Comparison of ENCODE assay signal across 9 mouse cellular contexts in genomic region chr7:130807749-130808148, GRCm38 (mm10). TPM values are rescaled to one million over a fixed set of nuclear protein-coding genes. Genes with fewer than 3 reads are reported as not detected.
A peak's percentile ranks its signal among the peaks of the same experiment; 100 is the strongest.
DNase-seq lines count a peak whose midpoint lies in the region; ATAC-seq lines count a peak whose summit lies in the region.
"Had no signal": no experiment of that assay in that cellular context is flagged by ENCODE, and none has a peak within 500 bp of the region (broad histone marks: within the 10 kb centered on the region; RNA-seq: fewer than 3 reads in every experiment).

No protein-coding gene starts in this region.

- H3K9me3 ChIP-seq in forebrain, embryonic 11.5 days (ENCODE audit: control insufficient read depth, low read length), result no peaks in the 10 kb centered on the region

- DNase-seq in right cerebral cortex, adult 18-20 months, result peak; percentile 86
- no peak for DNase-seq in right cerebral cortex, postnatal 4 days
- peak; percentile 88 for DNase-seq in fibroblast of lung, adult 2 months (ENCODE audit: low read depth)
- peak; percentile 19 for DNase-seq in large intestine, adult 2 months (ENCODE audit: low read depth, low spot score)
- DNase-seq in lung, postnatal 4 days, result peak; percentile 34 to 48
- no peak for DNase-seq in forebrain, embryonic 11.5 days (ENCODE audit: low spot score)
- no peak for DNase-seq in kidney, adult 11 months

- H3K27me3 ChIP-seq in forebrain, embryonic 11.5 days (ENCODE audit: control insufficient read depth, insufficient read depth, low read length), result no peaks in the 10 kb centered on the region

- ATAC-seq in forebrain, embryonic 11.5 days (replicated peaks; ENCODE audit: low FRiP score), result no peak
- ATAC-seq in erythroid progenitor cell, adult 5-6 weeks (replicated peaks; ENCODE audit: low FRiP score, poor library complexity, severe bottlenecking), result no peak

- H3K4me3 ChIP-seq in forebrain, embryonic 11.5 days (ENCODE audit: low read depth, low read length), result no peak overlapping the region

- 14% methylated on average over 8 of the region's 8 CpGs for WGBS in large intestine, adult 2 months
- WGBS in forebrain, embryonic 11.5 days, result 81% methylated on average over 8 of the region's 8 CpGs

- no peak overlapping the region for H3K27ac ChIP-seq in forebrain, embryonic 11.5 days (ENCODE audit: low read depth, low read length)

- H3K4me1 ChIP-seq in forebrain, embryonic 11.5 days (replicated peaks; ENCODE audit: control insufficient read depth, insufficient read depth, low read length), result no peaks in the 10 kb centered on the region

- no peak overlapping the region for H3K9ac ChIP-seq in forebrain, embryonic 11.5 days (ENCODE audit: low read length)

- H3K4me2 ChIP-seq in forebrain, embryonic 11.5 days (ENCODE audit: low read depth, low read length, severe bottlenecking), result no peak overlapping the region

- H3K36me3 ChIP-seq in forebrain, embryonic 11.5 days (ENCODE audit: control insufficient read depth, insufficient read depth, low read length), result no peaks in the 10 kb centered on the region

RNA-seq across cellular contexts. Expression of gene Btbd16, which starts 33.9 kb away (rescaled TPM):
- 0.02 and 0.03 TPM in 2 replicates for polyA plus RNA-seq in large intestine, adult 2 months (2012; rRNA removed)
- not detected in 2 replicates for polyA plus RNA-seq in forebrain, embryonic 11.5 days (2014; fragmentation: Nextera tagmentation; extraction: Ambion mirVana)
- not detected in 2 replicates for total RNA-seq in erythroid progenitor cell, adult 5-6 weeks (2015; ENCODE audit: low replicate concordance)
- total RNA-seq in erythroid progenitor cell, adult 5-6 weeks (2017; ENCODE audit: low replicate concordance), result not detected in 2 replicates
- total RNA-seq: liver, adult 2 months had no signal

RNA-seq across cellular contexts. Expression of gene Plekha1, which starts 57.8 kb away (rescaled TPM):
- 24.4 and 38.2 TPM in 2 replicates for polyA plus RNA-seq in large intestine, adult 2 months (2012; rRNA removed)
- 31.4 and 32.2 TPM in 2 replicates for polyA plus RNA-seq in forebrain, embryonic 11.5 days (2014; fragmentation: Nextera tagmentation; extraction: Ambion mirVana)
- total RNA-seq in erythroid progenitor cell, adult 5-6 weeks (2015; ENCODE audit: low replicate concordance), result 2.9 TPM in 2 replicates
- total RNA-seq in erythroid progenitor cell, adult 5-6 weeks (2017; ENCODE audit: low replicate concordance), result 1.9 and 3.4 TPM in 2 replicates

Comparison
In these comparisons a context has a peak if more than half of its experiments do, and no peak if none do; other contexts are left out.
1. DNase-seq: peak in right cerebral cortex, adult 18-20 months (single experiment), fibroblast of lung, adult 2 months (single experiment), large intestine, adult 2 months (single experiment) and lung, postnatal 4 days (2 of 2); none in right cerebral cortex, postnatal 4 days (single experiment), forebrain, embryonic 11.5 days (single experiment) and kidney, adult 11 months (single experiment).